Mouse (Mus musculus): ENCODE measurements around the gene Timm10. TPM values are rescaled to one million over a fixed set of nuclear protein-coding genes. Genes with fewer than 3 reads are reported as not detected.

The Timm10 gene
- polyA plus RNA-seq, 1 experiment from 2014 or later: 38.8 TPM

DNA sequence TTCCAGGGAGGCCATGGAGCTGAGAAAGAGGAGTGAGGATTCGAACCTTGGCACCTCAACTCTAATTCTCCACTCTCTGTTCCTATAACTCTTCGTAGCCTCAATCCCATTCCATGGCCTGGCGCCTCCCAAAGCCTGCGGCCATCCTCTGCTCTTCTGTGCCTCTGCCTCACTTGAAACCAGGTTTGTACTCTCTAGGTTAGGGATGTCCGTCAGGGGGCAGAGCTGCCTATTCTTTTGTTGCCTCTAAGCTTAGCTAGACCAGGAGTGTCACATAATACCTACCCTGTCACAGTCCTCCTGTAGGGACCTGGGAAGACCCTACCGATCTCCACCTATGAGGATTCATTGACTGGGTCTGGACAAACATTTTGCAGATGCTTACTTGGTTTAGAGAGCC lies 14.1 kb upstream of the Timm10 start:
- no peak for ATAC-seq (ENCODE audit: insufficient number of reproducible peaks, insufficient read depth, low FRiP score, low TSS enrichment, low read depth)
- Histone ChIP-seq H3K4me1 (replicated peaks) (peaks cover 5% of the 10 kb centered on the region; the same call in 1 of the 2 replicates), H3K9me3 (no peaks in the 10 kb centered on the region), H3K4me2 (no peak overlapping the region), H3K36me3 (no peaks in the 10 kb centered on the region), H3K4me3 (replicated peaks) (no peak overlapping the region), H3K27ac (no peak overlapping the region), H3K9ac (replicated peaks) (no peak overlapping the region), H3K27me3 (no peaks in the 10 kb centered on the region)
- WGBS: 79% methylated on average over 6 of the region's 6 CpGs

DNA sequence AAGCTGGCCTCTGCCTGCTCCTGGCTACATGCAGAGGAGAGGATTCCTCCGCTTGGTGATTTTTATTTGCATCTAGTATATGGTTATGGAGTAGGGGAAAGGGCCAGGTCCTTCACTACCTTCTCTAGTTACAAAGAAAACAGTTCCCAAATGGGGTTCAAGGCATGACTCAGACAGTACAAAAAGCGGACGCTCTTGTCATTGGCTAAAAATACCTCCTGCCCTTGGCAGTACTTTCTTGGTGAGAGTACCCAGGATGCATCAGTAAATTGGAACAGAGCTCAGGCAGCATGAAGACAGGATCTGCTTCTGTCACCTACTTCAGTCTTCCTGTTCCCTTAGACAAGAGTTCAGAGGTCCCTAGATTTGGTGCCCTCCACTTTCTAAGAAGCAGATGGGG lies 6.9 kb upstream of the Timm10 start:
- no peak for ATAC-seq (ENCODE audit: insufficient number of reproducible peaks, insufficient read depth, low FRiP score, low TSS enrichment, low read depth)
- no peak overlapping the region for H3K4me3 ChIP-seq (replicated peaks)
- H3K36me3 ChIP-seq: no peaks in the 10 kb centered on the region
- H3K9me3 ChIP-seq: no peaks in the 10 kb centered on the region
- no peak overlapping the region for H3K27ac ChIP-seq
- 77% methylated on average over 3 of the region's 3 CpGs for WGBS
- no peaks in the 10 kb centered on the region; the same call in 1 of the 2 replicates for H3K4me1 ChIP-seq (replicated peaks)
- no peak overlapping the region for H3K4me2 ChIP-seq
- peaks cover 7% of the 10 kb centered on the region; the same call in 1 of the 2 replicates for H3K27me3 ChIP-seq
- no peak overlapping the region for H3K9ac ChIP-seq (replicated peaks)

DNA sequence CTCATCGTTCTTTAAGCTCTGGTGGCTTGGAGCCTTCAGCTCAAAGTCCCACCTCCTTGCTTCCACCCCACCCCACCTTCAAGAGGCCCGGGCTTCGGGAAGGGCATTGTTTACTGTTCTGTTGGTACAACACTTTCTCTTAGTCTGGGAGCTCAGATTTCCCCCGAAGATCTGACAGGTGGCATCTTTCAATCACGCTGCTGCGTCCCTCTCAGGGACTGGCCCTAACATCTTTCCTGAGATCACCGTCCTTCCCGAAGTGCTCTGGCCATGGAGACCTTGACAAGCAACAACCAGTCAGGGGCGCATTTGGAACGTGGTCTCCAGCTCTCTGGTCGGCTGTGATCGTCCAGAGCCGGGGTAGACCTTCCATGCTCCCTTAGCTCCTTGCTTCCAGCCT lies 4.2 kb upstream of the Timm10 start, which contains the start of gene Smtnl1:
Smtnl1 (minus strand) TSS at position 101 of the 400 bp plus-strand sequence.
- H3K36me3 ChIP-seq: no peaks in the 10 kb centered on the region
- no peak within 1 kb of the TSS for H3K4me3 ChIP-seq (replicated peaks)
- WGBS: 59% methylated on average over 13 of the region's 13 CpGs
- H3K4me1 ChIP-seq (replicated peaks): peaks cover 2% of the 10 kb centered on the region
- H3K27ac ChIP-seq: no peak within 1 kb of the TSS
- peaks cover 7% of the 10 kb centered on the region; the same call in 1 of the 2 replicates for H3K27me3 ChIP-seq
- ATAC-seq (ENCODE audit: insufficient number of reproducible peaks, insufficient read depth, low FRiP score, low TSS enrichment, low read depth): no peak
- H3K4me2 ChIP-seq: no peak within 1 kb of the TSS
- H3K9ac ChIP-seq (replicated peaks): no peak within 1 kb of the TSS
- no peaks in the 10 kb centered on the region for H3K9me3 ChIP-seq

DNA sequence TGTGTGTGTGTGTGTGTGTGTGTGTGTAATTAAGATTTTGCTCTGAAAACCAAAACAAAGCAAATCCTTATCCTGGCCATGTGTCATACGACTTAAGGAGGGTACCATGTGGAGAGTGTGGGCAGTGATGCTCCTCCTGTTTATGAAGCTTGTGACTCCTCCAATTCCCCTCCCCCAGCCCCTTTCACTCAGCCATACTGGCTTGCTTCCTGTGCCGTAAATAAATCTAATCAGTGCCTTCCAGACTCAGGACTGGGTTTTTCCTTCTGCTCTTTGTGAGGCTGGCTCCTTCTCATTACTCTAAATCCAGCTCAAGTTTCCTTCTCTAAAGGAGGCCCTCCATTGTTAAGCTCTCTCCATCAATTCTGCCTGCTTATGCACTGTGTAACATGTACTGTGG lies 3.6 kb upstream of the Timm10 start:
- Histone ChIP-seq H3K4me1 (replicated peaks) (peaks cover 7% of the 10 kb centered on the region), H3K9ac (replicated peaks) (no peak overlapping the region), H3K27me3 (peaks cover 7% of the 10 kb centered on the region; the same call in 1 of the 2 replicates), H3K4me3 (replicated peaks) (no peak overlapping the region), H3K4me2 (no peak overlapping the region), H3K27ac (no peak overlapping the region), H3K36me3 (no peaks in the 10 kb centered on the region), H3K9me3 (no peaks in the 10 kb centered on the region)
- ATAC-seq (ENCODE audit: insufficient number of reproducible peaks, insufficient read depth, low FRiP score, low TSS enrichment, low read depth): no peak
- WGBS: 24% methylated on average over 2 of the region's 2 CpGs

GRCm38 (mm10) chr2:84827283-84827920 lies 605 bp downstream of the Timm10 start:
- Histone ChIP-seq H3K27me3 (no peaks in the 10 kb centered on the region), H3K9me3 (no peaks in the 10 kb centered on the region), H3K9ac (replicated peaks) (peak overlapping the region; percentile 72), H3K4me3 (replicated peaks) (peak overlapping the region; percentile 79), H3K4me1 (replicated peaks) (peaks cover 7% of the 10 kb centered on the region), H3K27ac (no peak overlapping the region), H3K36me3 (peaks cover 15% of the 10 kb centered on the region; the same call in 1 of the 2 replicates), H3K4me2 (peak overlapping the region; percentile 99)
- 1% methylated on average over 29 of the region's 29 CpGs for WGBS
- 0 out of 2 replicates have a peak, but pooled peaks have one; percentile 2 for ATAC-seq (ENCODE audit: insufficient number of reproducible peaks, insufficient read depth, low FRiP score, low TSS enrichment, low read depth)

- no peak overlapping the region for H3K4me3 ChIP-seq (replicated peaks)
- ATAC-seq (ENCODE audit: insufficient number of reproducible peaks, insufficient read depth, low FRiP score, low TSS enrichment, low read depth): peak; percentile 61
- peak overlapping the region; percentile 7; the same call in 1 of the 2 replicates for H3K27ac ChIP-seq
- no peaks in the 10 kb centered on the region for H3K27me3 ChIP-seq
- no peaks in the 10 kb centered on the region for H3K9me3 ChIP-seq
- no peak overlapping the region; the same call in 1 of the 2 replicates for H3K9ac ChIP-seq (replicated peaks)
- H3K4me1 ChIP-seq (replicated peaks): peaks cover 7% of the 10 kb centered on the region
- WGBS: 32% methylated on average over 10 of the region's 10 CpGs
- H3K36me3 ChIP-seq: peaks cover 15% of the 10 kb centered on the region; the same call in 1 of the 2 replicates
- H3K4me2 ChIP-seq: no peak overlapping the region
These were observed 5.0 kb downstream of the Timm10 start for GRCm38 (mm10) chr2:84831666-84832391.

DNA sequence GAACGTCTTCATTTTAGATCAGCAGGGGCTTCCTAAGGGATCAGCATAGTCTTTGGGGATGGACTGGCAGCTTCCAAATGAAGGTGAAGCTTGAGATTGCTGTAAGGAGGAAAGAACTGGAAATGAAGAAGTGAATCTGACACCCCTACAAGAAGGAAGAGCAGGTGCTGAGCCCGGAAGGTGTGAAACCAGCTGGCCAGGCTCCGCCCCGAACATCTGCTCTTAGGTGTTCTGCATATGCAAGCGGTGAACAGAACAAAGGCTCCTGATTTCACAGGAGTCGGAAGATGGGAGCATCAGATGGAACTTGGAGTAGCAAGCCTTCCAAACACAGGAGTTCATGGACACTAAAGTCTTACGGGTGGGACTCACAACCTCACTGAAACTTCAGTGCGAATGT lies 10.3 kb downstream of the Timm10 start:
- Histone ChIP-seq H3K27ac (no peak overlapping the region), H3K9ac (replicated peaks) (no peak overlapping the region), H3K4me1 (replicated peaks) (peaks cover 25% of the 10 kb centered on the region), H3K4me2 (no peak overlapping the region), H3K9me3 (no peaks in the 10 kb centered on the region), H3K27me3 (peaks cover 16% of the 10 kb centered on the region), H3K36me3 (0 out of 2 replicates have a peak, but pooled peaks cover 3% of the 10 kb centered on the region), H3K4me3 (replicated peaks) (no peak overlapping the region)
- ATAC-seq (ENCODE audit: insufficient number of reproducible peaks, insufficient read depth, low FRiP score, low TSS enrichment, low read depth): no peak
- 43% methylated on average over 8 of the region's 8 CpGs for WGBS

GRCm38 (mm10) chr2:84837817-84838592 lies 11.2 kb downstream of the Timm10 start:
- peaks cover 16% of the 10 kb centered on the region for H3K27me3 ChIP-seq
- ATAC-seq (ENCODE audit: insufficient number of reproducible peaks, insufficient read depth, low FRiP score, low TSS enrichment, low read depth): no peak
- H3K36me3 ChIP-seq: 0 out of 2 replicates have a peak, but pooled peaks cover 5% of the 10 kb centered on the region
- peak overlapping the region; percentile 94; the same call in 1 of the 2 replicates for H3K4me2 ChIP-seq
- no peaks in the 10 kb centered on the region for H3K9me3 ChIP-seq
- WGBS: 21% methylated on average over 9 of the region's 9 CpGs
- H3K4me1 ChIP-seq (replicated peaks): peaks cover 27% of the 10 kb centered on the region
- no peak overlapping the region for H3K27ac ChIP-seq
- peak overlapping the region; percentile 5; the same call in 1 of the 2 replicates for H3K4me3 ChIP-seq (replicated peaks)
- H3K9ac ChIP-seq (replicated peaks): no peak overlapping the region

GRCm38 (mm10) chr2:84838593-84838949 lies 11.8 kb downstream of the Timm10 start, which contains the start of gene Slc43a1:
TSS of gene Slc43a1 (plus strand) at chr2:84838850.
- Histone ChIP-seq H3K4me3 (replicated peaks) (peak within 1 kb of the TSS; percentile 70), H3K36me3 (0 out of 2 replicates have a peak, but pooled peaks cover 5% of the 10 kb centered on the region), H3K27me3 (peaks cover 16% of the 10 kb centered on the region), H3K4me1 (replicated peaks) (peaks cover 27% of the 10 kb centered on the region), H3K4me2 (peak within 1 kb of the TSS; percentile 94), H3K27ac (peak within 1 kb of the TSS; percentile 95), H3K9me3 (no peaks in the 10 kb centered on the region), H3K9ac (replicated peaks) (peak within 1 kb of the TSS; percentile 84)
- 11% methylated on average over 10 of the region's 10 CpGs for WGBS
- ATAC-seq (ENCODE audit: insufficient number of reproducible peaks, insufficient read depth, low FRiP score, low TSS enrichment, low read depth): no peak

DNA sequence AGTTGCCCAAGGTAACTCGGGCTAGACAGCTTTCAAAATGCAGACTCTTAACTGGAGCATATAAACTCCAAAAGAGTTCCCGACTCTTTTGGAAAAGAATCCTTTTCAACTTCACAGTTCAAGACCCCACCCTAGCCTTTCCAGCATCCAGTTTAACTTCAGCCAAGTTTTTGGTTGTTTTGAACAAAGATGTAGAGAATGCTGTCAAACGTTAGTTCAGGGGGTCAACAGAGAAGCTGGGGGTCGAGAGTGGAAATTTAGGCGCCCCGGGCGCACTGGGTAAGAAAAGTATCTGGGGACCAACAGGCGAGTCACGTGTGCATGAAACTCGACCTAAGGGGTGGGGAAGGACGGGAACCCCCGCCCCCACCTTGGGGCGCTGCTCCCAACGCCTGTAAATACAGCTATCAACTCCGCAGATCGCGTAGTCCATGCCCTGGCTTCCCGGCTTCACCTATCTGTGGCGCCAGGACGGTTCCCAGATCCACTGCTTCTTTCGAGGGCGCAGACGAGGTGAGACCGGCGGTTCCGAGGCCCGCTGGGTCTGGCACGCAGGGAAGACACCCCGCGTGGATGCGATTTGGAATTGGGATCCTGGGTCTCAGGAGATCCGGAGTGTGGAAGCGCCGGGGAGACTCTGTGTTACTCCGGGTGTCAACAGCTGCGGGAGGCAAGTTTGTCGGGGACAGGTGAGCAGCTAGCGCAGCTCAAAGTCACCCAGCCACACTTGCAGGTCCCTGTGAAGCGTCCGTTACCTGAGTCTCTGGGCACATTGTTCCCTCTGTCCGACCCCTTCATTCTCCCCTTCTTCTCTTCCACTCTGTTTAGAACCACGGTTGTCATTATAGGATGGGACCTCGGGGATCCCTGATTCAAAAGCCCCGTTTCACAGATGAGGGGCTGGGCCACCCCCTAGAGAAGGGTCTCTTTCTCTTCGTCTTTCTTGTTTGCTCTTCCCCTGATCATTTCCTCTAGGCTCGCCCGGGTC lies 12.5 kb downstream of the Timm10 start:
- peak; percentile 43 for ATAC-seq (ENCODE audit: insufficient number of reproducible peaks, insufficient read depth, low FRiP score, low TSS enrichment, low read depth)
- WGBS: under 1% methylated on average over 47 of the region's 47 CpGs
- peak overlapping the region; percentile 70 for H3K4me3 ChIP-seq (replicated peaks)

More for the DNA sequence above, 12.5 kb downstream of the Timm10 start:
- Histone ChIP-seq H3K9me3 (no peaks in the 10 kb centered on the region), H3K27ac (peak overlapping the region; percentile 95), H3K36me3 (peaks cover 6% of the 10 kb centered on the region; the same call in 1 of the 2 replicates), H3K4me1 (replicated peaks) (peaks cover 27% of the 10 kb centered on the region), H3K9ac (replicated peaks) (peak overlapping the region; percentile 84), H3K27me3 (peaks cover 16% of the 10 kb centered on the region), H3K4me2 (peak overlapping the region; percentile 94)

All from limb, embryonic 12.5 days (tissue).